Mouse (Mus musculus): ENCODE data around the gene Fn3k.

DNA sequence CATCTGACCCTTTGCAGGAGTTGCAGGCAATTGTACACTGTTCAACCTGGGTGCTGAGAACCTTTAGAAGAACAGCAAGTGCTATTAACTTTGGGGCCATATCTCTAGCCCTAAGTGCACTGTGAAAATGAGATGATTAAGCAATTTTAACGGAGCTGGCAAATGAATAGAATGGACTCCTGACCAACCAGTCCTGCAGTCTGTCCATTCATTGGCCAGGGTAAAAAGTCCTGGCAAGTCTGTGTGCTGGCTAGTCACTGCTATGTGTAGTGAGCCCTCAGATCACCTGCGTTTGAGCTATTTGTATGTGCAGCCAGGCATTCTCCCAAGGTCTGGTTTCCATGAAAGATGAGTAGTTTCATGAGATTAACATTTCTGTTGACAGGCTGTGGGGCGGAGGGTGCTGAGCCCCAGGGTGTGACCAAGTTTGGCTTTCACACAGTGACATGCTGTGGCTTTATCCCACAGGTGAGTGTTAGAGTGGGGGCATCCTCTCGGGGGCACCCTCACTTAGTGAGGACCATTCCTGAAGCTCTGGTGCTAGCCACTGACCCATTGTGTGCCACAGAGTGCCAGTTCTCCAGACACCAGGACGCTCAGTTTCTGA lies 5.1 kb downstream of the Fn3k start:
- TF ChIP-seq UBTF (IDR thresholded peaks at IDR 0.05; ENCODE audit: borderline replicate concordance, insufficient read depth, low read depth, low read length): no peak
- no peak for TF ChIP-seq ZMIZ1 (IDR thresholded peaks at IDR 0.05; ENCODE audit: low read depth, low read length)
- no peak for TF ChIP-seq POLR2A (IDR thresholded peaks at IDR 0.05; ENCODE audit: control insufficient read depth in 1 of 2, insufficient read depth in 1 of 2, low read depth in 1 of 2, low read length in 2 of 2, poor library complexity in 1 of 2)

All from MEL (cell line).